Mouse (Mus musculus) layer of hippocampus, postnatal 14 days (tissue): ENCODE results near the gene Prkch. TPM values are rescaled to one million over a fixed set of nuclear protein-coding genes. Genes with fewer than 3 reads are reported as not detected.

ENCODE experiments used
- DNase-seq, 2 experiments: peaks; one replicate each; pipeline ENCODE4 v3.0.0; 2021 to 2022; ENCODE audit warnings: low spot score in 2 of 2, mixed read lengths in 1 of 2
- total RNA-seq, 2 experiments: library from RNA; stranded (reverse); gene quantifications; 2 replicates each; pipeline ENCODE4 v1.2.3; 2021

Prkch gene
- total RNA-seq, 2 experiments from 2014 or later = 4.1 to 8.6 TPM

GRCm38 (mm10) chr12:73816866-73817265 is 232.3 kb downstream of the Prkch start:
- DNase-seq = no peak

- DNase-seq = no peak
These were observed 234.2 kb downstream of the Prkch start for GRCm38 (mm10) chr12:73818801-73819200.

GRCm38 (mm10) chr12:73821176-73821575 is 236.6 kb downstream of the Prkch start:
- DNase-seq = no peak

- no peak for DNase-seq
These were observed 237.7 kb downstream of the Prkch start for GRCm38 (mm10) chr12:73822331-73822730.

GRCm38 (mm10) chr12:73824828-73825227 is 240.2 kb downstream of the Prkch start:
- no peak for DNase-seq

Other genes starting within 250 kb of the Prkch start
- gene Tmem30b, start 38.4 kb upstream of the Prkch start, total RNA-seq = under 1 TPM in 1 of 2 experiments, not detected in 1; 0.21 TPM